Mouse (Mus musculus) ES-Bruce4 (cell line): ENCODE results near the gene Elf5. TPM values are rescaled to one million over a fixed set of nuclear protein-coding genes. Genes with fewer than 3 reads are reported as not detected.

Source experiments
- H3K27ac ChIP-seq: 2 replicates; pipeline ENCODE4 v1.5.1; 2012; ENCODE audit warnings: low read length, inconsistent platforms; ENCODE audit not compliant: insufficient read depth
- H3K27me3 ChIP-seq: 2 replicates; pipeline ENCODE4 v1.6.1; 2012; ENCODE audit warnings: mild to moderate bottlenecking, low read length, inconsistent platforms; ENCODE audit not compliant: control insufficient read depth, poor library complexity, insufficient read depth, severe bottlenecking
- H3K36me3 ChIP-seq: 2 replicates; pipeline ENCODE4 v1.6.1; 2012; ENCODE audit warnings: inconsistent platforms, mild to moderate bottlenecking, low read length, moderate library complexity; ENCODE audit not compliant: control insufficient read depth, poor library complexity, insufficient read depth, severe bottlenecking
- H3K4me1 ChIP-seq: one replicate; pipeline ENCODE4 v1.8.1; 2011; ENCODE audit warnings: low read length; ENCODE audit not compliant: control insufficient read depth, insufficient read depth
- H3K4me3 ChIP-seq: 2 replicates; pipeline ENCODE4 v1.5.1; 2011; ENCODE audit warnings: low read depth, mild to moderate bottlenecking, low read length
- H3K9ac ChIP-seq: 2 replicates; pipeline ENCODE4 v1.6.1; 2012; ENCODE audit warnings: low read depth, mild to moderate bottlenecking, inconsistent platforms; ENCODE audit not compliant: poor library complexity, severe bottlenecking
- H3K9me3 ChIP-seq: replicated peaks from 2 replicates; pipeline ENCODE4 v1.6.1; 2012; ENCODE audit warnings: mild to moderate bottlenecking, low read length, inconsistent platforms; ENCODE audit not compliant: control insufficient read depth, poor library complexity, insufficient read depth, severe bottlenecking
- CTCF ChIP-seq: IDR thresholded peaks from one replicate; pipeline ENCODE4 v1.8.1; 2011; ENCODE audit warnings: low read depth, low read length
- EP300 ChIP-seq: IDR thresholded peaks from 2 replicates; pipeline ENCODE4 v1.6.1; 2011; ENCODE audit warnings: low read depth, low read length; ENCODE audit not compliant: insufficient read depth
- POLR2A ChIP-seq: IDR thresholded peaks from one replicate; pipeline ENCODE4 v1.8.1; 2011; ENCODE audit warnings: low read length; ENCODE audit not compliant: insufficient read depth
- polyA plus RNA-seq: library from polyadenylated mRNA; stranded (reverse); fragments of >200 nt; gene quantifications from 2 replicates; pipeline ENCODE4 v1.2.4, GENCODE M21; 2011; ENCODE audit warnings: low read depth; ENCODE audit not compliant: missing spikeins, insufficient read depth, insufficient read length

The Elf5 gene
- 0.27 TPM in 1 of 2 replicates, not detected in the other for polyA plus RNA-seq

DNA sequence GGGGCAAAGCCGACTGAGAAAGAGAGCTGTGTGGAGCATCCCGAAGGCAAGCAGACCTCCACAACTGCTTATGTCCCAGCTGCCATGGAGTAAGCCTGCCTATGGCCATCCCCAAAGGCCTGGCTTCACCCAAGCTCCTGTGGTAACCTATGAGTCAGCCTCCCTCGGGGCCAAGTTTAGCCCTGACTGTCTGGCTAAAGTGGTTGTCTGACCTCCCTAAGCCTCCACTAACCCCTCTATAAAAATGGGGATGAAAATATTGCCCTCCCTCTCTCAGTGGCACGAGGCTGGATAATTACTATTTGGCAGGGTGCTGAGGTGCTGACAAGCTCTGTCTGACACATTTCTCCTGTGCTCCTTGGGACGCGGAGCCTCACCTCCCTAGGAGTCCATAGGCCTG lies at the start of gene Elf5:
Gene Elf5 (plus strand): TSS at position 341 of the 400 bp plus-strand sequence.
- Histone ChIP-seq H3K9ac (no peak within 1 kb of the TSS), H3K4me3 (no peak within 1 kb of the TSS), H3K36me3 (no peaks in the 10 kb centered on the region), H3K4me1 (no peaks in the 10 kb centered on the region), H3K27me3 (no peaks in the 10 kb centered on the region), H3K9me3 (no peaks in the 10 kb centered on the region), H3K27ac (no peak within 1 kb of the TSS)
- no peak for TF ChIP-seq EP300
- no peak for TF ChIP-seq CTCF
- TF ChIP-seq POLR2A = no peak

GRCm38 (mm10) chr2:103372541-103372940 lies 38.9 kb upstream of the Elf5 start:
- TF ChIP-seq EP300 = no peak
- no peak for TF ChIP-seq CTCF
- no peak for TF ChIP-seq POLR2A
- H3K36me3 ChIP-seq = no peaks in the 10 kb centered on the region
- no peaks in the 10 kb centered on the region for H3K27me3 ChIP-seq
- H3K27ac ChIP-seq = no peak overlapping the region
- no peaks in the 10 kb centered on the region for H3K4me1 ChIP-seq
- H3K9ac ChIP-seq = no peak overlapping the region
- no peaks in the 10 kb centered on the region for H3K9me3 ChIP-seq
- no peak overlapping the region for H3K4me3 ChIP-seq

GRCm38 (mm10) chr2:103379502-103380160 lies 31.9 kb upstream of the Elf5 start:
- H3K4me3 ChIP-seq = no peak overlapping the region
- no peaks in the 10 kb centered on the region for H3K27me3 ChIP-seq
- no peak overlapping the region for H3K27ac ChIP-seq
- no peaks in the 10 kb centered on the region for H3K36me3 ChIP-seq
- no peaks in the 10 kb centered on the region for H3K4me1 ChIP-seq
- no peak overlapping the region for H3K9ac ChIP-seq
- no peaks in the 10 kb centered on the region for H3K9me3 ChIP-seq
- TF ChIP-seq CTCF (no peak), POLR2A (no peak), EP300 (no peak)

DNA sequence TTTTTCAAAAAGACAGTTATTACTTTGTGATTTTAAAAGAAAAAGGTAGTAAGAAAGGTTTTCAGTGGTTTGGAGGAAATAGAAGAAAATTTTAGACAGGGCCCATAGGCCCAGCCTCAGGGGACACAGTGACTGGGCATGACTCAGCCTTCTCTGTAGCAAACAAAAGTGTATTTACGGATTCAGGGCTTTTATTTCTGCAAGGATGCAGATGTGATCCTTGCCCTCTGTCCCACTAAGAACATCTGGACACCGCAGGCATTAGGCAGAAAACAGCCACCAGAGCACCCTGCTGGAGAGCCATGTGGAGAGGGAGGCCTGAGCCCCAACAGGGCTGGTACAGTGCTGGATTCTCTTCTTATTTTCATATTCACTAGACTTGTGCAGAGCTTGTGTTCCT lies 29.3 kb upstream of the Elf5 start:
- Histone ChIP-seq H3K4me1 (no peaks in the 10 kb centered on the region), H3K27me3 (no peaks in the 10 kb centered on the region), H3K9ac (no peak overlapping the region), H3K36me3 (no peaks in the 10 kb centered on the region), H3K9me3 (no peaks in the 10 kb centered on the region), H3K4me3 (no peak overlapping the region), H3K27ac (no peak overlapping the region)
- TF ChIP-seq POLR2A (no peak), CTCF (no peak), EP300 (no peak)

DNA sequence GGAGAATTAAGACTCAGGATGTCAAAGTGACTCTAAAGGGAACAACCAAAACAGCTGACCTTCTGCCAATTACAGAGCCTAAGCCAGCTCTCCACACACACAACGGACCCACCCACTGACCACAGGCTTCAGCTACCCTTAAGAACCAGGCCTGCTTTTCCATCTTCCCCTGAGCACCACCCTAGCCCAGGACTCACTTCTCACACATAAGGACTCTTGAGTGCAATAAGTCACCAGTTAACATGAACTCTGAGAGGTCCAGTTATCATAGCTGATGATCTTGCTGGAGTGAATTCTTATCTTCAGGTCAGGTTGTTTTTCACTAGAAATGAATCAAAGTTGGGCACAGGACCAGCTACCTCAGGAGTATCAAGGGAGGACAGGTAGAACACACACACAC lies 23.6 kb upstream of the Elf5 start:
- Histone ChIP-seq H3K27ac (no peak overlapping the region), H3K9ac (no peak overlapping the region), H3K4me1 (no peaks in the 10 kb centered on the region), H3K27me3 (no peaks in the 10 kb centered on the region), H3K36me3 (no peaks in the 10 kb centered on the region), H3K9me3 (no peaks in the 10 kb centered on the region), H3K4me3 (no peak overlapping the region)
- TF ChIP-seq EP300 = no peak
- TF ChIP-seq CTCF = no peak
- TF ChIP-seq POLR2A = no peak

- H3K27me3 ChIP-seq = no peaks in the 10 kb centered on the region
- no peaks in the 10 kb centered on the region for H3K36me3 ChIP-seq
- H3K4me1 ChIP-seq = no peaks in the 10 kb centered on the region
- H3K4me3 ChIP-seq = no peak overlapping the region
- H3K9ac ChIP-seq = no peak overlapping the region
- no peaks in the 10 kb centered on the region for H3K9me3 ChIP-seq
- H3K27ac ChIP-seq = no peak overlapping the region
- TF ChIP-seq POLR2A (no peak), EP300 (no peak), CTCF (no peak)
Measured at GRCm38 (mm10) chr2:103388311-103388710, 23.2 kb upstream of the Elf5 start.
